Mouse (Mus musculus) erythroblast, embryonic 14.5 days (primary cell): Measurements from ENCODE around the gene Tmem240.

Source experiments
- GATA1 ChIP-seq: IDR thresholded peaks from 2 replicates; pipeline ENCODE4 v1.6.1; 2012; ENCODE audit warnings: low read length, inconsistent platforms, mixed read lengths
- TAL1 ChIP-seq: IDR thresholded peaks from 3 replicates; pipeline ENCODE4 v1.6.1; 2012; ENCODE audit warnings: low read length, inconsistent platforms, mixed read lengths

- TF ChIP-seq GATA1 (no peak), TAL1 (no peak)
Measured at GRCm38 (mm10) chr4:155757011-155757410, 22.4 kb downstream of the Tmem240 start.
